Comparison of ENCODE assay signal across 8 mouse cellular contexts in the genomic region with DNA sequence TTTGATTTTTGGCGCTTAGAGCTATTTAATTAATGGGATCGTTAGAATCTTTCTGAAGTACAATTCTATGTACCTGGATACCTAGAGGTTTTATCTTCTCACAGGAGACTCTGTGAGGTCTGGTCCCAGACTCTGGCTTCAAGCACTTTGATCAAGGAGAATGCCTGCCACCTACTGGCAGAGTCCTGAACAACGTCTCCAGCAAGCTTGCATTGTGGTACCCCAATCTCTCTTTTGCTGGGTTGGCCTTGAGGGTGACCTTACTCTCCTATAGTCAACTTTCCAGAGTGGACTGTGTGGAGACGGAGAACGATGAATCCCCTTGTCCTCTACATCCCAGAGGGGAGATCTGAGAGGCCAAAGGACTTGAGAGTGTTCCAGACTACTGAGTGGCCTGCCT.
DNase-seq lines count a peak whose midpoint lies in the region; ATAC-seq and TF ChIP-seq lines count a peak whose summit lies in the region.

No protein-coding gene starts in this region.

- 16% methylated on average over 5 of the region's 5 CpGs for WGBS in forebrain, embryonic 10.5 days
- 14% methylated on average over 5 of the region's 5 CpGs for WGBS in midbrain, embryonic 11.5 days
- 8% methylated on average over 5 of the region's 5 CpGs for WGBS in small intestine, adult 2 months

- ATAC-seq in G1E (ENCODE audit: extremely low read depth, insufficient number of reproducible peaks, low FRiP score, poor library complexity, severe bottlenecking), result no peak
- ATAC-seq in midbrain, embryonic 11.5 days (ENCODE audit: low FRiP score), result peak; percentile 49; the same call in 1 of the 2 replicates

- no peak for TF ChIP-seq POLR2A in small intestine, adult 2 months (IDR thresholded peaks at IDR 0.05; ENCODE audit: low read depth, low read length)

- no peaks in the 10 kb centered on the region for H3K4me1 ChIP-seq in G1E (ENCODE audit: insufficient read depth, low read depth, low read length)
- H3K4me1 ChIP-seq in forebrain, embryonic 10.5 days, result no peaks in the 10 kb centered on the region
- no peaks in the 10 kb centered on the region for H3K4me1 ChIP-seq in midbrain, embryonic 11.5 days (ENCODE audit: control insufficient read depth, insufficient read depth, low read length)
- H3K4me1 ChIP-seq in small intestine, adult 2 months (ENCODE audit: control insufficient read depth, insufficient read depth, insufficient read length, low read length), result no peaks in the 10 kb centered on the region

- H3K36me3 ChIP-seq in G1E (replicated peaks), result no peaks in the 10 kb centered on the region
- H3K36me3 ChIP-seq in forebrain, embryonic 10.5 days (replicated peaks), result no peaks in the 10 kb centered on the region
- H3K36me3 ChIP-seq in midbrain, embryonic 11.5 days (ENCODE audit: control insufficient read depth, insufficient read depth, low read length), result no peaks in the 10 kb centered on the region
- no peaks in the 10 kb centered on the region for H3K36me3 ChIP-seq in small intestine, adult 2 months (ENCODE audit: control insufficient read depth, insufficient read depth, low read length)

- no peak overlapping the region for H3K4me3 ChIP-seq in G1E (ENCODE audit: low read depth, low read length)
- H3K4me3 ChIP-seq in forebrain, embryonic 10.5 days, result no peak overlapping the region
- no peak overlapping the region for H3K4me3 ChIP-seq in midbrain, embryonic 11.5 days (ENCODE audit: low read depth, low read length)
- no peak overlapping the region for H3K4me3 ChIP-seq in small intestine, adult 2 months (ENCODE audit: low read depth, low read length)

- no peaks in the 10 kb centered on the region for H3K9me3 ChIP-seq in G1E (replicated peaks)
- H3K9me3 ChIP-seq in forebrain, embryonic 10.5 days, result no peaks in the 10 kb centered on the region
- H3K9me3 ChIP-seq in midbrain, embryonic 11.5 days (ENCODE audit: control insufficient read depth, low read length), result no peaks in the 10 kb centered on the region

- H3K9ac ChIP-seq in midbrain, embryonic 11.5 days (ENCODE audit: low read length), result no peak overlapping the region

- TF ChIP-seq CTCF in G1E (IDR thresholded peaks at IDR 0.05; ENCODE audit: low read depth, low read length), result peak; percentile 73
- peak; percentile 77; the same call in 1 of the 2 replicates for TF ChIP-seq CTCF in small intestine, adult 2 months (IDR thresholded peaks at IDR 0.05; ENCODE audit: extremely low read depth, insufficient read length, insufficient replicate concordance, low read depth, low read length)

- no peak overlapping the region for H3K27ac ChIP-seq in forebrain, embryonic 10.5 days
- no peak overlapping the region for H3K27ac ChIP-seq in midbrain, embryonic 11.5 days (ENCODE audit: low read depth, low read length)
- H3K27ac ChIP-seq in small intestine, adult 2 months (ENCODE audit: insufficient read depth, low read depth, low read length), result no peak overlapping the region

- DNase-seq in G1E (ENCODE audit: low spot score), result peak; percentile 14
- peak; percentile 60 to 77 for DNase-seq in adrenal gland, postnatal 36 days
- DNase-seq in forebrain, embryonic 10.5 days (ENCODE audit: extremely low spot score, low spot score), result peak; percentile 69
- DNase-seq in heart, postnatal 4 days, result peak; percentile 85
- DNase-seq in layer of hippocampus, postnatal 36 days, result peak; percentile 60 to 75
- DNase-seq in midbrain, embryonic 11.5 days (ENCODE audit: low spot score, missing footprints), result peak; percentile 95
- DNase-seq in Muller cell, postnatal 12 days (ENCODE audit: inconsistent ontology term), result no peak

- peaks cover 7% of the 10 kb centered on the region for H3K27me3 ChIP-seq in G1E (ENCODE audit: insufficient read depth, low read length)
- no peaks in the 10 kb centered on the region for H3K27me3 ChIP-seq in forebrain, embryonic 10.5 days (ENCODE audit: poor library complexity, severe bottlenecking)
- no peaks in the 10 kb centered on the region for H3K27me3 ChIP-seq in midbrain, embryonic 11.5 days (ENCODE audit: control insufficient read depth, insufficient read depth, low read length)
- H3K27me3 ChIP-seq in small intestine, adult 2 months (ENCODE audit: control insufficient read depth, insufficient read depth, low read length), result no peaks in the 10 kb centered on the region

- H3K4me2 ChIP-seq in midbrain, embryonic 11.5 days, result no peak overlapping the region
